Mouse (Mus musculus): ENCODE measurements at regions not wholly inside any gene's neighbourhood (a gene's known extent, or its start where the extent isn't known, plus 50 kb on each side); places are given as distances from the start of the nearest gene placed in this dataset.

DNA sequence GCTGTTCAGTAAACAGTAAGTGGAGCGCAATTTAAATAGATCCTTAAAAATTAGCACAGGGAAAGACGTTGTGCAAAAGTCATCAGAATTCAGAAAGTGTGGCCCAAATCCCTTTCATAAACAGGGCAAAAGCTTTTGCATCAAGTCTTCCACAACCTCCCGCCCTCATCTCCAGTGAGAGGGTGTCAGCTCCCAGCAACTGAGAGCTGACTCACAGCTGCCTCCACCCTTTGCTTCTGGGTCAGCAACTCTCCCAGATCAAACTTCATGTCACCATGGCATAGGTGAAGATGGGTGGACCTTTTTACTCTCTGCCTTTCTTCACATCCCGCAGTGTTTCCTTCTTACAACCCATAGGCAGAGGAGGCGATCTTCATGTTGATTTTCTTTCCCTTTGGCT lies 768.0 kb downstream of the Gm826 start:
- DNase-seq, result no peak

DNA sequence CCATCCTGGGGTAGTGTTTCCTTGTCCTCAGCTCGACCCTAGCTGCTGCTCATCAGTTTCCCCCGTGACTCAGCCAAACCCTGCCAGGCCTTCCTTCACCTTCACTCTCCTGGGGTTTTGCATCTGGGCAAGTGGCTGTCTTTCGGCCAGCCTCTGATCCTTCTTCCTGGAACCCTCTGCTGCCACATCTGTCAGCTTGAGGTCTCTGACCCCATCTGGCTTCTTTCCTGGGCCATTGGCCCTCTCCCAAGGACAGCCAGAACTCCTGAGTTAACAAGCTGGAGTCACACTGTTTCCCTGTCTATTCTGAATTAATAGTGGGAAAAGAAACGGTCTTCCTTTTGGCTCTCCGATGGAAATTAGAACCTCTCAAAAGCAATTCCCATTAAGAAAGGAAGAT lies 767.5 kb downstream of the Gm826 start:
- no peak for DNase-seq

DNA sequence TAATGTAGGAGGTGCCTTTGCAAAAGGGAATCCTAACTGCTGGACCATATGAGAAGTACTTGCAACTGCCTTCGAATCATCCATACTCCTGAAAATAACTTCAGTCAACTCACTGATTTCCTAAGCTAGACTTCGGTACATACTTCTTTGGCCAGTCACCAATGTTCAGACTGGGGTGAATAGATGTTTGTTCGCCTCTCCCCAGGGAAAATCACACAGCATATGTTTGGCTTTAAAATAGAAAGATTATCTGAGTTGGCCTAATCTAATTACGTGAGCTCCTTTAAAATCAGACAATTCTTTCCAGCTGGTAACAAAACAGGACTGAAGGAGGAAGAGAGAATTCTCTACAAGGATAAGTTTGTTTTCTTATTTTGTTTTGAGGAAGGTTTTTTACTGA lies 765.6 kb downstream of the Gm826 start:
- DNase-seq, result no peak

DNA sequence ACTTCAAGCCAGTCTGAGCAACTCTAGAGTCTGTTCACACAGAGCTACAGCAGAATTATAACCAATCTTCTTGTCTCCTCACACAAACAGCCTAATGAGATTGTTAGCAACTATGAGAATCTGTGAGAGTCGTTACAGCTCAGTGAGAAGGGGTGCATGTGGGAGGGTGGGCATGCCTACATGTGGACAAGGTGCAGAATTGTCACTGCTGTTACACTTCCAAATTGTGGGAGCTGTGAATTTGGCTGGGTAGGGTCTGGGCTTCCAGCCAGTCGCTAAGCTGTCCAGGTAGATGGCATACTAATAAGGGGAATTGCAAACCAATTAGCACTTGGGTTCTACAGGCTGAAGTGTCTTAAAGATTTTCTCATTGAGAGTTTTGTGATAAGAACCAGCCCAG lies 762.1 kb downstream of the Gm826 start:
- DNase-seq, result no peak

DNA sequence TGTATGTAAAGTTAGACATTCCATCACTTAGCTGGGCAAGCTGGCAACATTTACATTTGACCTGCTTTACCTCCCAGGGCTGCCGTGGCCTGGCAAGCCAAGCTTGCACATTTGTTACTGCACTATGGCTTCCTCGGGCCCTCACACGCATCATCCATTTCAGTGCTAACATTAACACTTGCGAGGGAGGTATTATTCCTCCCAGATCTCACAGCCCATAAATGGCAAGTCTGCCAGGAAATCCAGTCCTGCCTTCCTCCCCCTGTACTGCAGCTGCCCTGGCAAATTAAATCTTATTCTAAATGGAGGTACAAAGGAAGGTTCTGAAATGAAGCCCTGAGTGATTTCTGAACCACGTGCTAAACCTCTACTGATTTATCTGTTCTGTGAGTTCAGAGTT lies 758.7 kb downstream of the Gm826 start:
- no peak for DNase-seq

DNA sequence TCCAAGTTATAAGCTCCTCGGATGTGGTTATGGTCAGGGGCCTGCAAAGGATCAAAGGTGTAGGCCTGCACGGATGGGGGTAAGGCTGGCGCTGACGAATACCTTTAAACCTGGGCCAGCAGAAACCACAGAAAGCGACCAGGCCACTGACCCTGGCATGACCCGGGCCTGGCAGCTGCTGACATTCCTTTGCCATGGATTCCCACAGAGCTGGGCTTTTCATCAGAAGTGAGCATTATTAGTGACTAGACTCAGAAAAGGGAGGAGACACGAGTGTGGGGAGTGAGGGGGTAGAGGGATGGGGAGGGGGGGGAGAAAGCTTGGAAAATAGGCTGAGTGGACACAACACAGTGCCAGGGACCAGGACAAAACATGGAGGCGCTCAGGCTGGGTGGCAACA lies 750.9 kb downstream of the Gm826 start:
- DNase-seq, result no peak

DNA sequence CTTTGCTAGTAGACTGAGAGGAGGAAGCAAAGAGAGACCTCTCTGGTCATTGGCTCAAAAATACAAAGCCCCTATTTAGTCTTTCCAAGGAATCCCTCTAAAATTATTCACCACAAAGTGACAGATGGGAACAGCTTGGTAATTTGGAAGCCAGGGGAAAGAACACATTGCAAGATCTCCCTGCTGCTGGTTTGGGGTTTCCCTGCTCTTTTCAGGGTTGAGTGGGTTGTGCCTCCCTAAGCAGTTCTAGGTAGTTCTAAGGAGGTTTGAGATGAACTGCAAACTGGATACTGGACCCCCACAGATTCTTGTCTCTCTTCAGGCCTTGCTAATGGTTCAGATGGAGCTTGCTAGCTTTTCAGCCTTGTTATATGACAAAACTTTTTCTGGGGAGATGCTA lies 749.3 kb downstream of the Gm826 start:
- DNase-seq, result no peak

DNA sequence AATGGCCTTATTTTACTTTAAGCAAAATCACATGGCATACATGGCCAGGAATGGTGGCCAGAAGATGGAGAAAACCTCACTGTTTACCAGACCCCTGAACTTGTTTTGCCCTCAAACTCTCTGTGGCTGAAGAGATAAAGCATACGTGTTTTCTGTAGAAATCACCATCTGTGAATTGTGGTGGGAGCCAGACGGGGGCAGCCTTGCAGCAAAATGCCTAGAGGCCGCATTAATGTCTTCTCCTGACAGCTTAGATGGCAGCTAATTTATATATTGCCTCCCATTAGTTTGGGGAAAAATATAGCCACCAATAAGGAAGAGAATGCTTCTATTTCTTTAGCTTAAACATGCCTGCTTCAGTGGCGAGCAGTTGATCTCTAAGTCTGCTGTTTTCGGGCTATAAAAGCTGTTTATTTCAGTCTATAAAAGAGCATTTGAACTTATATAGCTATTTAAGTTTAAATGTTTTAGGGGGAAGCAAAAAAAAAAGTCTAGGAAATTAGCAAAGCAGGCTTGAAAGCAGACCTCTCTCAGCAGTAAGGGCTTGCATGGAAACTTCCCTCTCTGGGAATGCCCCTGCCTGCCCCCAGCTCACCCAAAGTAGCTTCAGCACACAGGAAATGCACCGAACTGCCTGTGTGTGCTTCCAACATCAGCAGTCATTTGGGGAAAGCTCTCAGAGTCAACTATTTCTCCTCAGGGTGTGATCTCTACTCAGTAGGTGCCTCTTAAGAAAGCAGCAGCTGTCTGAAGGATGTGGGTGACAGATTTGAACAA lies 747.1 kb downstream of the Gm826 start:
- DNase-seq, result no peak

DNA sequence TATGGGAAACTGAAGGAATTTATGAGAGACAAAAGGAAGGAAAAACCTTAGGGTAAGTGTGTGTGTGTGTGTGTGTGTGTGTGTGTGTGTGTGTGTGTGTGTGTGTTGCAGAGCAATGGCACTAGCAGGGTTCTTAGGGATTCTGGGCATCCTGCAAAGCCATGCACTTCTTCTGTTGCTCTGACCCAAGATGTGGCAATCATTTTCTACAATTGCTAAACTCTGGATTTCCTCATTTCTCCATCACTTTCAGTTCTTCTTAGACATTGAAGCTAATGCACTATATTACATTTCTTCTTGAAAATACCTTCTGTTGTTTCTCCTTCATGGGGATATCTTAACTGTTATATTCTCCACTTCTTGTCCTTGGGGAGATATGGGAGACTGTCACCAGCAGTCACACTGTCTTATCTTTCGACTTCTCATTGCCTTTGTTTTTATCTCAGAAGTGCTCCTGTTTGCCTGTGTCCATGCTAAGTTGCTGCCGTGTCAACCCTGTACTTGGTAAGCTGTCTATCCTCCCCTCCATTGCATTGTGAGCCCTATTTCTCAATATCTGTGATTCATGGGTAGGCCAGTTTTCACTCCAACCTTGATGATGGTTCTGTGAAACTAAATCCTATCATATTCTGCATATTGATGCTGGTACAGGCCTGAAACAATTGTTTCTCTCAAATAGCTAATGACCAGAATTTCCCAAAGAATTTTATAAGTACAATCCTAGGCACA lies 742.4 kb downstream of the Gm826 start:
- DNase-seq, result no peak

DNA sequence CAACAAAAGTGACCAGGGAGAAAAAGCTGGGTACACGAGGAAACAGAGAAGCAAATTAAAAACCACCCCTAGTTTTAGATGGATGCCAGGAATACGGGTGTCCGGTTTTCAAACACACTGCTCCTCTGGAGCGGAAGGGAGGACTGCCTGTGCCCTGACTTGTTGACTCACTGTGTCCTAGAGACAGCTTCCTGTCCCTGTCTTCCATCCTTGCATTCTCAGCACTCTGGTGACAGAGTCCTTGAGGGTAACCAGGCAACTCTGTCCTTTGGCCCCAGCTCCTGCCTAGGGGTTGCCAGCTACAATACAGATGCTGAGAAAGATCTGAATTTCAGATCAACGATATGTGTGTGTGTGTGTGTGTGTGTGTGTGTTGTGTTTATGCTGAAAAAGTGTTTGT lies 741.1 kb downstream of the Gm826 start:
- DNase-seq, result no peak

DNA sequence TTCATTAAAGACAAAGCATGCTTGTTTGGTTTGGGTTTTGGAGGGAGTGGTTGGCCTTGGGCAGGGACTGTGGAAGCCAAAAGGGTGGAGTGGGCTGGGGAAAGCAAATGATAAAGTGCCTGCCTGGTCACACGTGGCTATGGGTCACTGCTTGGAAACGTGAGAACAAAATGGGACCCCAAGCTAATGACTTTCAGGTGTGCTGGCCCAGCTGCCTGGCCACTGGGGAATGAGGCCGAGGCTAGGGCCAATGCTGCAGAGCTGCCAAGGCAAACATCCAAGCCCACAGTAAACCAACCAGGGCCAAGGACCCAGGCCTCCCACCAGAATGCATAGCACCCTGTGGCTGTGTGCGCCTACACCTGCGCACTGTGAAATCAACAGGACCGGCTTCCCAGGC lies 737.7 kb downstream of the Gm826 start:
- no peak for DNase-seq

DNA sequence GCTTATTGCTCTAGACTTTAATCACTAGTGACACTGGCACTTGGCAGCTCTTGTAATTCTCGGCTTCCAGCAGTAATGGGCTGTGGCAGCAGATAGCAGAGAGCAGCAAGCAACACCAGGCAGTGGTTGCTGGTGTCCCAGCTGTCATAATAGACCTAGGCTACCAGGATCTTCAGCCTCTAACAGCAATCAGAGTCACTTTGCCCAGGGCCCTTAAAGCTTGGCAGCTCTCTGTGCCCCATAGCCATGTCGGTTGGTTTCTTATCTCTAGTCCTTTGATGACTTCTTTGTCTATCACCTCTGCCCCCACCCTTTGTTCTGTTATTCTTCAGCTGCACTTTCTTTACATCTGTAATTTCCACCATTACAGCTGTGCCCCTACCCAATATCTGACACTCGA lies 735.9 kb downstream of the Gm826 start:
- DNase-seq, result no peak

DNA sequence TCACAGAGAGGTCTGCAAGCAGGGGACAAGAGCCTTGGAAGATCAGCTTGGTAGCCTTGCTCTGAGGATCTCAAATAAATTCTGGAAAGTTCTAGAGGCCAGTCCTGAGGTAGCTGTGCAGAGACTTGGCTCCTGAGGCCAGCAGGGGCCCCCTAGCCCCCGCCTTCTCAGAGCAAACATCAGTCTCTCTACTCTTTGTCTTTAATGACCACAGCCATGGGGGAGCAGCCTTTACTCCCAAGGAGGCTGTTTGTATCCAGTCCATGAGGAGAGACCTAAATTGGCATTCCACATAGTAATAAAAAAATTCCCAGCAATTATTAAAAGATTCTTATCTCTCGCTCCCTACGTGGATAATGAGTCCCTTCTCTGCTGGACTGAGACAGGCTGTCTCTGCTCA lies 726.8 kb downstream of the Gm826 start:
- DNase-seq, result no peak

DNA sequence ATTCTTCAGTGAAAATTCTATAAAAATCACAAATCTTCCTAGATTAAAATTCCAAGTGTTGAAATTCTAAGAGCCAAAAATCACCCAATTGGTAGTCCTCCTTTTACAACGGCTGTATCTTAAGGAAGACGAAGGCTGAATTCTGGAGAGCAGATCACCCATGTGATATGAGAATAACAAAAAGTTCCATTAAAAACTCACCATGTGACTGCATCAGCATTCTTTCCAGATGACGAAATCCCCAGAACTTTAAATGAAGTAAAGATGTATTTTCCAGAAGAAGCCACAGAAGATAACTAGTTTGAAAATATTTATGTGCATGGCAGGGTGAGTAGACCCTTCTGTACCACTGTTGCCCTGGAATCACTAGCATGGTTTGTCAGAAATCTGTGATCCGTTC lies 723.5 kb downstream of the Gm826 start:
- DNase-seq, result no peak

DNA sequence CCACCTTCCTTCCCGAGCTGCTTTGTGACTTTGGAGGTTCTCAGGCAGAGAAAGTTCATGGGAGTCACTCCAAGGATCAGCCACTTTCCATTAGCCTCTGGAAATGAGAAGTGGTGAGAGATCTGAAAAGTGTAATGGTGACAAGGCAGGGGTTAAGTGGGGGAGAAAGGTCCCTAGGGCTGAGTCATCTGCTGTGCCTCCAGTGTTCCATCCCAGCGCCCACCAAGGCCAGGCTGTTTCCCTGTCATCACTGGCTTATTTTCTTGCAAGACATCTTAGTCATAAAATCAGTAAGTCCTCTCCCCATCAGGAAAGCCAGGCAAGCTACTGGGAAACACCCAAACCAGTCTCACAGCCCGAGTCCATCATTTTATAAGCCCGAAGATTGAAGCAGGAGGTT lies 717.3 kb downstream of the Gm826 start:
- no peak for DNase-seq

DNA sequence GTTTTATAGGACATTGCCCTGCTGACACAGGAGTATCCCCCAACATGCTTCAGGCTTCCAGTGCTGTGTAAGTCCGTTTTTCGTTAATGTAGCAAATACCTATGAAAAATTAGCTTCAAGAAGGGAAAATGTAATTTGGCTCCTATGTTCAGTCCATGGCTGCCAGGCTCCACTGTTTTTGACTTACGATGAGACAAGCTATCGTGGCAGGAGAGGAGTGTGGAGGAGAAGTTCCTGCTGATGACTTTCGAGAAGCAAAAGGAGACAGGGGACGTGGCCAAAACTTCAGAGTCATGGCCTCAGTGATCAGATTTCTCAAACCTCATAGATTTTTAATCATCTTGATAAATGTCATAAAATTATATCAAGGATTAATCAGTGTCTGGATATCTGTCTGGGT lies 712.7 kb downstream of the Gm826 start:
- DNase-seq, result no peak

DNA sequence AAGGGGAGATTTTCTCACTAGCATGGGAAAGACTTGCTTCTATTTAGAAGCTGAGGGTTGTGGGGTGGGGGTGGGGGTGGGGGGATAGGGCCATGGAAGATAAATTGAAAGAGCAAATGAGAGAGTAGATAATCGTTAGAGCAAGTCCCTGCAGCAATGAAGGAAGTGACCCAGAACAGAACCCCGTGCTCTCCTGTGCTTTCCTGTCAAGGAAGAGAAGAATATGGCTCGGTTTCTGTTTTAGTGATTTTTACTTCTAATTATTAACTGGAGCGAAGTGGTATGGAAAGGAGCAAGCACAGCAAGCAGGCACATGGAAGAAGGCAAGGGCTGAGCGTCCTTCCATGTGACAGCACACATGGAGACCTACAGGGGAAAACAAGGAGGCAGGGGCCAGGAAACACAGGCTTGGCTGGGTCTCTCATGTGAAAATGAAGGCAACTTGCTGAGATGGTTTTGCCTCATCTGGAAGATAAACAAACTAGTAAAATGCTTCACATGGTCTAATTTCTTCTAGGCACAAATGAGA lies 711.8 kb downstream of the Gm826 start:
- no peak for DNase-seq

DNA sequence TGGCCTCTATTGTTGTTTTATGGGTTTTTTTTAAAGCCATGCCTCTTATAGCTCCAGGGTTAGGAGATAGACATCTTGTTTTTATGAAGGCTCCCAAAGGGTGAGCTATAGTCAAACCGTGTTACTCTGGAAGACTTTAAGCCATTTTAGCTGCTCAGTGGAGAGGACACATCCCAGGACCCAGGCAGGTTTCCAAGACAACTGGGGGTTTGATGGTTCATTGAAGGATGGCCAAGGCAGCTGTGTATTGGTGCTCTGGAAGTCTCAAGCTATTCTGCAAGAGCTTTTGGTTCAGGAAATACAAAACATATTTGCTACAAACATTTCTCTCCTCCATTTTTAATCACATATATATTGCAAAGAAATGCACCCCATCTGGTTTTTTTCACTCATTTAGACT lies 708.7 kb downstream of the Gm826 start:
- DNase-seq, result no peak

DNA sequence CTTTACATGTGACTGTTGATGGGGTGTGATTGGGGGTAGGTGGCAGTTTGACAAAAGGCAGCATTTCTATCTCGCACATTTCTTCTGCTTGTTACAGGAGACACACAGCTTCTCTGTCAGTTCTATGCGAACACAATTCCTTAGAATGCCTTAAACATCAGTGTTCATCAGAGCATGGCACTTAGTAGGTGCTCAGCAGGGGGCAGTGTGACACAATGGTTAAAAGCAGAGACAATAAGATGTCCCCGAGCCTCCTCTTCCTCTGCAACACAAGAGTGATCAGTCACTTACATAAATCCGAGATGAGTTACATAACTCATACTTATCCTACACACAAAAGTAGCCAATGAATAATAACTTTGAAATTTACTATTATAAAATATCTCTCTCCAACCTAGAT lies 688.1 kb downstream of the Gm826 start:
- peak; percentile 17 for DNase-seq

DNA sequence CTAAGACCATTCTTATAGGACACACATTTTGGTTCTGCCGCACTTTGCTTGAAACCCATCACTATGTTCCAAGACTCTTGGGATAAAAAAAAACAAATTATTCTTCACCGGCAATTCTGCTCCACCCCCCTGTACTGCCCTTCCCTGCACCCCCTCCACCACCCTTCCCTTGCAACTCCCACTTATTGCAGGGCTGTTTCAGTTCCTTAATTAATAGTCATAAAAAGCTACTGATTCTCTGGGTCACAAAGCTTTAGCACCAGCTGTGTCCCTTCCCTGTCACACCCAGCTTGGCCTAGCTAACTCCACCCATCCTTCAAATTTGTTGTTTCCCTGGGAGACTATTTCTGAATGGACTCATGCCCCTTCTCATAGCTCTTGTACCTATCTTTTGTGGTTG lies 687.4 kb downstream of the Gm826 start:
- DNase-seq, result no peak

DNA sequence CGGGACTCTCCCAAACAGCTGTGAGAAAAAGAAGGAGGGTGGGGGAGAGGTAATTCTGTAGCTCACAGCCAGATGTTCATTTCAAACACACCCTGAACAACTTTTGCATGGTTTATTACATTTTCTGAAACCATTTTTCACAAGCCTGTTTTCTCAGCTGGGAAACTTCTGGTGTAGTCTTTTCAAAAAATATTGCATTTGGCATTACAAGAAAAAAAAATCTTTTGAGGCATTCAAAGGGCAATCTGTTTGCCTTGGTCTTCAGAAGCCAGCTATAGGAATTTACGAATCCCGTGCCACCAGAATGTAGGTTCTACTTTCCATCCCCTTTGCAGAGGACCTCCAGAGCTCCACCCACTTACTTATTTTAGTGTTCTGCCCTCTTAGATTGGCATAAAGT lies 681.7 kb downstream of the Gm826 start:
- no peak for DNase-seq

DNA sequence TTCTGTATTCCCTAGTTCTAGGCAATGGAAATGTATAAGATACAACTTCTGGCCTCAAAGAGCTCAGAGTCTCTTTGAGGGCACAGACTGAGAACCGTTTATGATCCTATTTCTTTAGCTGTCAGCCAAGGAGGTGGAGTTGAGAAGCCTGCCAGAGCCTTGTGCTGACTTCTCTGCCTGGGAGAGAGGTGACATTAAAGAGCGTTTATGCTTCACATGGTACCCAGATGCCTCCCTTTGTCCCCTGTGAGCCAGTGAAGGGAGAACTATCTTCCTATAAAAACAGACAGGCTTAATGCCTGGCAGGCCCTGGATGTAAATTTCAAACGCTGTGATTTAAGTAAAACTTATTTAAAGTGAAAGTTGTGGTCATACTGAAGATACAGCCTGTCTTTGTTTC lies 657.1 kb downstream of the Gm826 start:
- DNase-seq, result no peak

DNA sequence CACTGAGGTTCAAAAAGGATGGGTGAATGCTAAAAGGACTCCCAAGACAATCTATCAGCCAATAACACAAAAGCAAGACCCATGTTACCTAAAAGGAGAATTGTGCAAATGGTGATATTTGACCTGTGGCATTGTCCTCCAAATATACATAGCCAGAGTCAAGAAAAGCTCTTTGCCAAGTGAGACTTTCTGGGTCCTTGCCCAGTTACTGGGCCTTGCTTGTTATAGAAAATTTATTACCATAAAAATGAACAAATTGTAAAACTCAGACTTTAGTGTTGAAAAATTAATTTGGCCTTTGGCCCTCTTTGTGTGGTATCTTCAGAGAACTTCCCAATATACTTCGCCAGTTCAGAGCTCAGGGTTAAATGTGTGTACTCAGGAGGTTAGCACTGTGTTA lies 653.3 kb downstream of the Gm826 start:
- no peak for DNase-seq

DNA sequence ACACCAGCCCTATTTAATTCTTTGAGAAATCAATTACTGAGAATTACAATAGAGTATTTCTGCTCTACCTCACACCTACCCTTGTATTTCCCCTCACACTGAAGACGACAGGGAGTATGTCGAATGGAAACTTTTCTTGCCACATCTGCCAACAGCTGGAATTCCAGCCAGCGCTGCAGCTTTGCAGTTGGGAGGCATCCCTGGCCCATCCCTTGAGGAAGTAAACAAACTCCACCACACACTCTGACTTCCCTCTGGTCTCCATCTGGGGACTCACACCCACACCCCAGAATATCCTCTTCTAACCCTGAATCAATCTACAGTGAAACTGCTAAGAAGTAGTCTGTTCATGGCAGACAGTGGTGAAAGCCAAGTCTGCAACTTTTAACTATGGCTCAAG lies 630.9 kb downstream of the Gm826 start:
- no peak for DNase-seq

DNA sequence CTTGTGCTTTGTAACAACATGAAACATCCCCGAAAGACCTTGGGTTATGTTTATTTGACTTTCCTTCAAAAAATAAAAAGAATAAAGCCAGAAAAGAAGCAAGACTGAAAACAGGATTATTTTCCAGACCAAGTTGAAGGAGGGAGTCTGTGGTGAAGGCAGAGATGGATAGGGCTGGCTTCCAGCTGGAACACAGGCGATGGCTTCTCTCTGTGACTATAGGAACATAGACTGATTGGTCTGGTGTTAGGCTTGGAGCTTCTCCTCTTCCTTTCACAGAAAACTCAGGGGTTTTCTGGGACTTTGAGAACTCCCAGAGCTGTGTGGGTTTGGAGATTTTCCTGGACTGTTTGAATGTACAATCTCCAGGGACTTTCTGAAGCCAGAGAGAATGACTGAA lies 625.8 kb downstream of the Gm826 start:
- no peak for DNase-seq

Measured in thymus, postnatal 4 days (tissue).